Mouse (Mus musculus) CH12.LX (cell line): ENCODE results near the gene Prss54. TPM values are rescaled to one million over a fixed set of nuclear protein-coding genes. Genes with fewer than 3 reads are reported as not detected.

ENCODE experiments used
- DNase-seq: peaks from one replicate; pipeline ENCODE4 v3.0.0-alpha.2; 2013; ENCODE audit errors: extremely low read depth
- H3K27ac ChIP-seq: 2 replicates; pipeline ENCODE4 v1.5.1; 2012; ENCODE audit warnings: low read depth, mild to moderate bottlenecking, control low read depth, moderate library complexity; ENCODE audit not compliant: insufficient read depth
- H3K27me3 ChIP-seq: replicated peaks from 2 replicates; pipeline ENCODE3; 2012; ENCODE audit warnings: inconsistent platforms
- H3K36me3 ChIP-seq, 2 experiments: replicated peaks in 1 of 2; 2 replicates each; pipeline versions ENCODE3 to v1.6.1; 2012; ENCODE audit warnings: inconsistent platforms in 1 of 2, low read length in 1 of 2, mild to moderate bottlenecking in 1 of 2, mixed read lengths in 1 of 2, moderate library complexity in 1 of 2; ENCODE audit not compliant: control insufficient read depth in 1 of 2, insufficient read depth in 1 of 2
- H3K4me1 ChIP-seq, 2 experiments: 2 replicates each; pipeline ENCODE4 v1.6.1; 2012; ENCODE audit warnings: inconsistent platforms in 1 of 2, moderate library complexity in 1 of 2; ENCODE audit not compliant: insufficient read depth in 2 of 2, control insufficient read depth in 1 of 2
- H3K4me2 ChIP-seq: 2 replicates; pipeline ENCODE4 v1.6.1; 2012; ENCODE audit warnings: low read depth, mild to moderate bottlenecking, control low read depth; ENCODE audit not compliant: poor library complexity, insufficient read depth, severe bottlenecking
- H3K4me3 ChIP-seq, 3 experiments: fragments of 150-350 bp in 1 of 3; sonication (generic) in 1 of 3; replicated peaks in 1 of 3; 2 replicates each; pipeline versions ENCODE3 to v1.5.1; 2011 to 2012; ENCODE audit warnings: low read depth in 2 of 3, low read length in 2 of 3, mild to moderate bottlenecking in 2 of 3, moderate library complexity in 2 of 3, control low read depth in 1 of 3, improper control_type of control experiment in 1 of 3, inconsistent platforms in 1 of 3, mixed read lengths in 1 of 3; ENCODE audit not compliant: poor library complexity in 1 of 3
- H3K79me2 ChIP-seq: replicated peaks from 2 replicates; pipeline ENCODE4 v1.6.1; 2012; ENCODE audit warnings: mild to moderate bottlenecking, moderate library complexity; ENCODE audit not compliant: control insufficient read depth, poor library complexity, insufficient read depth, severe bottlenecking; ENCODE audit errors: extremely low read depth
- H3K9ac ChIP-seq: 2 replicates; pipeline ENCODE4 v1.6.1; 2012; ENCODE audit warnings: low read depth, mild to moderate bottlenecking, control low read depth, moderate library complexity; ENCODE audit not compliant: insufficient read depth
- H3K9me3 ChIP-seq: replicated peaks from 2 replicates; pipeline ENCODE3; 2012; ENCODE audit warnings: low read length, inconsistent platforms, mixed read lengths
- BHLHE40 ChIP-seq: IDR thresholded peaks from 2 replicates; pipeline ENCODE4 v1.6.1; 2011; ENCODE audit warnings: mild to moderate bottlenecking, low read depth, low read length, improper control_type of control experiment
- CHD1 ChIP-seq: IDR thresholded peaks from 2 replicates; pipeline ENCODE4 v1.6.1; 2012; ENCODE audit warnings: low read depth, low read length, improper control_type of control experiment, inconsistent platforms
- CTCF ChIP-seq, 2 experiments: IDR thresholded peaks in 1 of 2; conservative IDR thresholded peaks in 1 of 2; 2 replicates each; pipeline ENCODE4 v1.5.1; 2011 to 2012; ENCODE audit warnings: low read depth in 2 of 2, low read length in 2 of 2, improper control_type of control experiment in 1 of 2, inconsistent platforms in 1 of 2, mild to moderate bottlenecking in 1 of 2, moderate library complexity in 1 of 2
- EP300 ChIP-seq: IDR thresholded peaks from 2 replicates; pipeline ENCODE4 v1.6.1; 2011; ENCODE audit warnings: low read length, improper control_type of control experiment
- ETS1 ChIP-seq: conservative IDR thresholded peaks from 2 replicates; pipeline ENCODE4 v1.6.1; 2012; ENCODE audit warnings: low read depth, mild to moderate bottlenecking, inconsistent platforms, low read length, improper control_type of control experiment, moderate library complexity
- IRF4 ChIP-seq: IDR thresholded peaks from 2 replicates; pipeline ENCODE4 v1.6.1; 2014; ENCODE audit warnings: low read depth, mild to moderate bottlenecking, inconsistent platforms, low read length, improper control_type of control experiment
- JUN ChIP-seq: IDR thresholded peaks from 2 replicates; pipeline ENCODE4 v1.6.1; 2011; ENCODE audit warnings: low read depth, mild to moderate bottlenecking, low read length, improper control_type of control experiment, moderate library complexity; ENCODE audit not compliant: insufficient read depth
- KAT2A ChIP-seq: IDR thresholded peaks from 2 replicates; pipeline ENCODE4 v1.6.1; 2012; ENCODE audit warnings: low read length, improper control_type of control experiment, inconsistent platforms; ENCODE audit not compliant: insufficient replicate concordance
- MAFK ChIP-seq: IDR thresholded peaks from 2 replicates; pipeline ENCODE4 v1.6.1; 2011; ENCODE audit warnings: low read length, improper control_type of control experiment; ENCODE audit not compliant: insufficient replicate concordance
- MAX ChIP-seq: IDR thresholded peaks from 2 replicates; pipeline ENCODE4 v1.6.1; 2011; ENCODE audit warnings: low read length, improper control_type of control experiment
- NELFE ChIP-seq: IDR thresholded peaks from 2 replicates; pipeline ENCODE4 v1.6.1; 2011; ENCODE audit warnings: low read depth, low read length, improper control_type of control experiment
- PAX5 ChIP-seq: IDR thresholded peaks from 2 replicates; pipeline ENCODE4 v1.6.1; 2012; ENCODE audit warnings: low read length, inconsistent platforms, mixed read lengths
- RAD21 ChIP-seq: IDR thresholded peaks from 2 replicates; pipeline ENCODE4 v1.6.1; 2011; ENCODE audit warnings: low read depth, mild to moderate bottlenecking, low read length, improper control_type of control experiment, moderate library complexity
- SMC3 ChIP-seq: IDR thresholded peaks from 2 replicates; pipeline ENCODE4 v1.6.1; 2011; ENCODE audit warnings: low read depth, low read length, improper control_type of control experiment
- TCF12 ChIP-seq: IDR thresholded peaks from 2 replicates; pipeline ENCODE4 v1.6.1; 2014; ENCODE audit warnings: low read depth, mild to moderate bottlenecking, inconsistent platforms, low read length, improper control_type of control experiment
- USF2 ChIP-seq: conservative IDR thresholded peaks from 2 replicates; pipeline ENCODE4 v1.6.1; 2011; ENCODE audit warnings: low read depth, low read length, improper control_type of control experiment
- ZMIZ1 ChIP-seq: IDR thresholded peaks from 2 replicates; pipeline ENCODE4 v1.6.1; 2012; ENCODE audit warnings: low read depth, mild to moderate bottlenecking, inconsistent platforms, low read length, improper control_type of control experiment
- ZNF384 ChIP-seq: IDR thresholded peaks from 2 replicates; pipeline ENCODE4 v1.6.1; 2012; ENCODE audit warnings: low read depth, low read length, improper control_type of control experiment, inconsistent platforms
- dilution Hi-C: fragments of 300-500 bp; cut with MboI; formaldehyde crosslinking; loops from 2 replicates; pipeline ENCODE4 v1.14.3; 2020; ENCODE audit warnings: low sequenced_read_pairs; ENCODE audit not compliant: extremely low pct_unique_long_range_greater_than_20kb, extremely low pct_ligation_motif_present
- in situ Hi-C: fragments of 300-500 bp; cut with MboI; formaldehyde crosslinking; loops from 3 replicates; pipeline ENCODE4 v1.14.3; 2019; ENCODE audit warnings: low sequenced_read_pairs, low pct_ligation_motif_present, low pct_unique_long_range_greater_than_20kb, mixed read lengths
- polyA plus RNA-seq: library from polyadenylated mRNA; unstranded; fragments of >175 nt; gene quantifications from 2 replicates; pipeline ENCODE4 v1.2.1, GENCODE M21; 2012; ENCODE audit warnings: low read depth; ENCODE audit not compliant: insufficient read length
- total RNA-seq, 2 experiments: library from RNA; depleted of rRNA; stranded (reverse); fragments of 300-350 nt in 1 of 2; fragments of >200 nt in 1 of 2; gene quantifications; 2 replicates each; pipeline ENCODE4 v1.2.3; 2012 to 2014

Prss54 gene
- total and polyA plus RNA-seq, 3 experiments = not detected

GRCm38 (mm10) chr8:95566809-95567208, 9.3 kb downstream of the Prss54 start:
- Histone ChIP-seq H3K4me2 (peak overlapping the region; percentile 16; the same call in 1 of the 2 replicates), H3K9me3 (no peaks in the 10 kb centered on the region), H3K27ac (no peak overlapping the region), H3K4me3 (no peak overlapping the region), H3K27me3 (peaks cover 2% of the 10 kb centered on the region), H3K4me1 (peaks cover 0 to 14% of the 10 kb centered on the region in 2 experiments; a peak in 3 of 4 replicates), H3K36me3 (no peaks in the 10 kb centered on the region), H3K79me2 (no peaks in the 10 kb centered on the region), H3K9ac (no peak overlapping the region)
- in situ Hi-C loops = no loop called here
- TF ChIP-seq CHD1 (no peak), EP300 (no peak)
- DNase-seq = no peak
- dilution Hi-C loops = no loop called here

GRCm38 (mm10) chr8:95566217-95566616, 9.9 kb downstream of the Prss54 start:
- Histone ChIP-seq H3K4me1 (peaks cover 0 to 14% of the 10 kb centered on the region in 2 experiments; a peak in 3 of 4 replicates), H3K4me2 (no peak overlapping the region), H3K27ac (no peak overlapping the region), H3K9me3 (no peaks in the 10 kb centered on the region), H3K27me3 (peaks cover 2% of the 10 kb centered on the region), H3K36me3 (no peaks in the 10 kb centered on the region), H3K9ac (no peak overlapping the region), H3K4me3 (no peak overlapping the region), H3K79me2 (no peaks in the 10 kb centered on the region)
- in situ Hi-C loops (no loop called here), dilution Hi-C loops (no loop called here)
- DNase-seq = peak; percentile 64
- TF ChIP-seq EP300 (no peak), KAT2A (no peak), RAD21 (peak; percentile 68), TCF12 (no peak), USF2 (no peak), MAFK (0 out of 2 replicates have a peak, but pooled peaks have one; percentile 19), MAX (0 out of 2 replicates have a peak, but pooled peaks have one; percentile 13), SMC3 (peak; percentile 51), CTCF (conservative IDR thresholded peaks at IDR 0.05 in 1 of 2, IDR thresholded peaks at IDR 0.05 in 1 of 2; ENCODE audit: low read depth in 2 of 2, low read length in 2 of 2) (peak in 1 of 2 experiments; percentile 62; a peak in 2 of 4 replicates), PAX5 (no peak), ETS1 (no peak), NELFE (no peak), IRF4 (0 out of 2 replicates have a peak, but pooled peaks have one; percentile 15), JUN (no peak), ZMIZ1 (no peak), ZNF384 (peak; percentile 71), BHLHE40 (peak; percentile 31; the same call in 1 of the 2 replicates)
